Comparison of ENCODE assay signal across 16 mouse cellular contexts in the genomic region with DNA sequence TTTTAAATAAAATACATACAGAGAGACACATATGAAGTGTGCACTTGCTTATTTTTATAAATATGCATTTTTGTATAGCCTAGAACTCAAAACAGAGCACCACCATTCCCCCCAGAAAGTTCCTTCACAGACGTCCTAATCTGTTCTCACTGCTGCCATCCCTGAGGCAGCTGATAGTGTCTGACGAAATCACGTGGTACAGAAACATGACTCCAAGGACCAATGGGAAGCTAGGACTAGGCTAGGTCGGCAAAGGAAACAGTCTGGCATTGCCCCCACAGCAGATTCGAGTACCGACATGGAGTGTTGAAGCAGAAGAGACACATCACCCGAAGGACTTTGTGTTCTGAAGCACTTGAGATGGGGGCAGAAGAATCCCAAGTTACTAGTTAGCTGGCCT. TPM values are rescaled to one million over a fixed set of nuclear protein-coding genes. Genes with fewer than 3 reads are reported as not detected.
DNase-seq lines count a peak whose midpoint lies in the region; ATAC-seq and TF ChIP-seq lines count a peak whose summit lies in the region.
"Had no signal": no experiment of that assay in that cellular context is flagged by ENCODE, and none has a peak within 500 bp of the region (broad histone marks: within the 10 kb centered on the region; RNA-seq: fewer than 3 reads in every experiment).

No protein-coding gene starts in this region.

- no peak for TF ChIP-seq RAD21 in MEL (IDR thresholded peaks at IDR 0.05; ENCODE audit: low read depth, low read length)

- peak; percentile 3 for DNase-seq in lung, embryonic 14.5 days
- no peak for DNase-seq in lung, postnatal 36 days
- peak; percentile 25 for DNase-seq in MEL (ENCODE audit: low read depth, low spot score)
- no peak for DNase-seq in liver, embryonic 11.5 days (ENCODE audit: low spot score)
- no peak for DNase-seq in right cerebral cortex, postnatal 4 days
- DNase-seq: B cell, adult 2 months; gastrocnemius, postnatal 10 days; heart, postnatal 36 days; kidney, adult 9 months; left cerebral cortex, postnatal 4 days; lung, adult 2 months; thymus, postnatal 25 days had no signal

- no peak for ATAC-seq in lung, embryonic 14.5 days (ENCODE audit: insufficient read depth)
- ATAC-seq in liver, embryonic 11.5 days (replicated peaks; ENCODE audit: low FRiP score): peak; percentile 76
- ATAC-seq in midbrain, embryonic 16.5 days: no peak
- ATAC-seq: hindbrain, postnatal 0 days had no signal

- TF ChIP-seq EP300 in MEL (IDR thresholded peaks at IDR 0.05; ENCODE audit: low read depth in 1 of 2, low read length in 2 of 2): no peak

- TF ChIP-seq CTCF in lung, embryonic 14.5 days (IDR thresholded peaks at IDR 0.05; ENCODE audit: low read depth): no peak
- no peak for TF ChIP-seq CTCF in MEL (IDR thresholded peaks at IDR 0.05 in 2 of 3, conservative IDR thresholded peaks at IDR 0.05 in 1 of 3; ENCODE audit: control insufficient read depth in 1 of 3, insufficient read depth in 1 of 3, low read depth in 2 of 3, low read length in 3 of 3, poor library complexity in 1 of 3, severe bottlenecking in 1 of 3)

- no peak overlapping the region for H3K4me2 ChIP-seq in lung, embryonic 14.5 days
- no peak overlapping the region for H3K4me2 ChIP-seq in liver, embryonic 11.5 days
- no peak overlapping the region for H3K4me2 ChIP-seq in myocyte (ENCODE audit: low read depth)
- no peak overlapping the region for H3K4me2 ChIP-seq in midbrain, embryonic 16.5 days (ENCODE audit: low read length)
- H3K4me2 ChIP-seq: heart, embryonic 12.5 days had no signal

- no peak overlapping the region for H3ac ChIP-seq in myocyte (ENCODE audit: control insufficient read depth, insufficient read length)

- H3K9ac ChIP-seq in lung, embryonic 14.5 days: no peak overlapping the region
- H3K9ac ChIP-seq in MEL (ENCODE audit: control insufficient read depth, low read depth, low read length, poor library complexity, severe bottlenecking): no peak overlapping the region
- H3K9ac ChIP-seq in liver, embryonic 11.5 days (ENCODE audit: low read depth, low read length): no peak overlapping the region
- H3K9ac ChIP-seq in midbrain, embryonic 16.5 days (ENCODE audit: low read depth, low read length): no peak overlapping the region
- H3K9ac ChIP-seq: heart, embryonic 12.5 days had no signal

- H3K79me2 ChIP-seq in MEL (ENCODE audit: control insufficient read depth, insufficient read depth, low read length, poor library complexity) (no peaks in the 10 kb centered on the region), myocyte (ENCODE audit: control insufficient read depth, insufficient read depth) (no peaks in the 10 kb centered on the region)

- no peaks in the 10 kb centered on the region for H3K27me3 ChIP-seq in lung, embryonic 14.5 days (ENCODE audit: insufficient read depth, low read length)
- no peaks in the 10 kb centered on the region for H3K27me3 ChIP-seq in MEL (ENCODE audit: control insufficient read depth in 1 of 2, insufficient read depth in 2 of 2, low read length in 2 of 2)
- no peaks in the 10 kb centered on the region for H3K27me3 ChIP-seq in liver, embryonic 11.5 days (replicated peaks; ENCODE audit: control insufficient read depth, insufficient read depth, low read length)
- H3K27me3 ChIP-seq in myocyte (ENCODE audit: control insufficient read depth, insufficient read depth, insufficient read length): no peaks in the 10 kb centered on the region
- H3K27me3 ChIP-seq in midbrain, embryonic 16.5 days (ENCODE audit: control insufficient read depth, insufficient read depth, low read depth, low read length): no peaks in the 10 kb centered on the region
- H3K27me3 ChIP-seq: heart, embryonic 12.5 days had no signal

- no peak overlapping the region for H3K4me3 ChIP-seq in lung, embryonic 14.5 days (ENCODE audit: low read depth, low read length)
- H3K4me3 ChIP-seq in MEL (ENCODE audit: control insufficient read depth in 1 of 2, insufficient read depth in 1 of 2, low read depth in 2 of 2, low read length in 2 of 2) (peak overlapping the region in 1 of 2 experiments; percentile 31; a peak in 1 of 4 replicates), myocyte (no peak overlapping the region)
- H3K4me3 ChIP-seq in liver, embryonic 11.5 days (ENCODE audit: low read depth, low read length): no peak overlapping the region
- H3K4me3 ChIP-seq in midbrain, embryonic 16.5 days (ENCODE audit: low read depth, low read length): no peak overlapping the region
- H3K4me3 ChIP-seq: heart, embryonic 12.5 days had no signal

- H3K27ac ChIP-seq in lung, embryonic 14.5 days (ENCODE audit: low read depth): no peak overlapping the region
- H3K27ac ChIP-seq in MEL (ENCODE audit: control insufficient read depth, low read depth, low read length): no peak overlapping the region
- H3K27ac ChIP-seq in liver, embryonic 11.5 days (ENCODE audit: low read depth, low read length): no peak overlapping the region
- no peak overlapping the region for H3K27ac ChIP-seq in midbrain, embryonic 16.5 days (ENCODE audit: low read length)
- H3K27ac ChIP-seq: hindbrain, postnatal 0 days had no signal

- no peaks in the 10 kb centered on the region for H3K9me3 ChIP-seq in lung, embryonic 14.5 days (ENCODE audit: low read depth, low read length)
- no peaks in the 10 kb centered on the region for H3K9me3 ChIP-seq in MEL (replicated peaks; ENCODE audit: insufficient read depth, low read length)
- no peaks in the 10 kb centered on the region for H3K9me3 ChIP-seq in liver, embryonic 11.5 days (ENCODE audit: control insufficient read depth, low read length)
- H3K9me3 ChIP-seq in midbrain, embryonic 16.5 days (replicated peaks; ENCODE audit: control insufficient read depth, low read length, poor library complexity, severe bottlenecking): no peaks in the 10 kb centered on the region
- H3K9me3 ChIP-seq: heart, embryonic 12.5 days had no signal

- H3K36me3 ChIP-seq in lung, embryonic 14.5 days (ENCODE audit: insufficient read depth): no peaks in the 10 kb centered on the region
- H3K36me3 ChIP-seq in MEL (ENCODE audit: control insufficient read depth in 1 of 2, insufficient read depth in 2 of 2, low read length in 2 of 2): peaks cover 0 to 7% of the 10 kb centered on the region in 2 experiments; a peak in 2 of 4 replicates
- no peaks in the 10 kb centered on the region for H3K36me3 ChIP-seq in liver, embryonic 11.5 days (ENCODE audit: control insufficient read depth, insufficient read depth, low read length)
- no peaks in the 10 kb centered on the region for H3K36me3 ChIP-seq in myocyte (ENCODE audit: control insufficient read depth, insufficient read depth)
- H3K36me3 ChIP-seq in midbrain, embryonic 16.5 days (ENCODE audit: control insufficient read depth, insufficient read depth, low read length): peaks cover 11% of the 10 kb centered on the region
- H3K36me3 ChIP-seq: heart, embryonic 12.5 days had no signal

- 37% methylated on average over 7 of the region's 7 CpGs for WGBS in lung, embryonic 14.5 days
- 43% methylated on average over 7 of the region's 7 CpGs for WGBS in liver, embryonic 11.5 days
- WGBS in midbrain, embryonic 16.5 days: 52% methylated on average over 7 of the region's 7 CpGs

- no peaks in the 10 kb centered on the region for H3K4me1 ChIP-seq in lung, embryonic 14.5 days (ENCODE audit: insufficient read depth)
- H3K4me1 ChIP-seq in MEL (ENCODE audit: control insufficient read depth in 1 of 2, insufficient read depth in 2 of 2, low read length in 2 of 2): peaks cover 0 to 4% of the 10 kb centered on the region in 2 experiments; a peak in 3 of 4 replicates
- peaks cover 9% of the 10 kb centered on the region; the same call in 1 of the 2 replicates for H3K4me1 ChIP-seq in liver, embryonic 11.5 days (replicated peaks; ENCODE audit: control insufficient read depth, insufficient read depth, low read length)
- no peaks in the 10 kb centered on the region for H3K4me1 ChIP-seq in midbrain, embryonic 16.5 days (ENCODE audit: control insufficient read depth, insufficient read depth, low read length)
- H3K4me1 ChIP-seq: heart, embryonic 12.5 days had no signal

- TF ChIP-seq POLR2A in MEL (IDR thresholded peaks at IDR 0.05; ENCODE audit: control insufficient read depth in 1 of 2, insufficient read depth in 1 of 2, low read depth in 1 of 2, low read length in 2 of 2, poor library complexity in 1 of 2): no peak
- no peak for TF ChIP-seq POLR2A in myocyte (IDR thresholded peaks at IDR 0.05; ENCODE audit: insufficient read length, low read depth)

TF ChIP-seq in MEL, 35 proteins besides CTCF, POLR2A, EP300 and RAD21 (continues in another document):
- peak in 1 of 2 experiments; percentile 48; a peak in 1 of 4 replicates for TF ChIP-seq USF2 (IDR thresholded peaks at IDR 0.05; ENCODE audit: borderline replicate concordance in 1 of 2, insufficient read depth in 1 of 2, low read depth in 1 of 2, low read length in 2 of 2)
- TF ChIP-seq MAX (IDR thresholded peaks at IDR 0.05; ENCODE audit: low read length): no peak
- TF ChIP-seq MEF2A (IDR thresholded peaks at IDR 0.05; ENCODE audit: extremely low read depth, insufficient replicate concordance, low read depth, low read length, poor library complexity, severe bottlenecking): no peak

TF ChIP-seq in myocyte, 11 proteins besides CTCF, POLR2A, EP300 and RAD21 (continues in another document):
- TF ChIP-seq REST (IDR thresholded peaks at IDR 0.05; ENCODE audit: insufficient read depth, insufficient read length): no peak
- no peak for TF ChIP-seq CEBPB (IDR thresholded peaks at IDR 0.05; ENCODE audit: insufficient read depth, poor library complexity, severe bottlenecking)
- no peak for TF ChIP-seq MAX (IDR thresholded peaks at IDR 0.05; ENCODE audit: low read depth)
- no peak for TF ChIP-seq TCF3 (IDR thresholded peaks at IDR 0.05; ENCODE audit: insufficient read length, low read depth)
- no peak for TF ChIP-seq MYOG (IDR thresholded peaks at IDR 0.05; ENCODE audit: control insufficient read depth in 1 of 3, insufficient read depth in 1 of 3, insufficient read length in 2 of 3, low read depth in 2 of 3)

RNA-seq across cellular contexts. Expression of a gene that starts 33.7 kb away (rescaled TPM):
- 43.9 and 49.0 TPM in 2 replicates for polyA plus RNA-seq in lung, embryonic 14.5 days (2014; fragmentation: Nextera tagmentation; extraction: Ambion mirVana)
- total RNA-seq in MEL (2012; rRNA removed): 7.0 and 7.3 TPM in 2 replicates
- polyA plus RNA-seq in MEL (2012; ENCODE audit: insufficient read depth in 1 of 2, insufficient read length in 2 of 2, low read depth in 1 of 2, low replicate concordance in 2 of 2, missing spikeins in 1 of 2) (1 to 10 TPM in 1 of 2 experiments, not detected in 1; 8.5 TPM), myocyte (2012; fragmentation: generic; extraction: Trizol) (6.1 TPM)
- polyA plus RNA-seq in liver, embryonic 11.5 days (2014; fragmentation: Nextera tagmentation; extraction: Ambion mirVana): 21.5 and 26.8 TPM in 2 replicates
- 24.1 and 26.2 TPM in 2 replicates for polyA plus RNA-seq in midbrain, embryonic 16.5 days (2015; fragmentation: Nextera tagmentation; extraction: Ambion mirVana)

RNA-seq across cellular contexts. Expression of a gene that starts 34.3 kb away (rescaled TPM):
- 3.2 and 3.6 TPM in 2 replicates for polyA plus RNA-seq in lung, embryonic 14.5 days (2014; fragmentation: Nextera tagmentation; extraction: Ambion mirVana)
- total RNA-seq in MEL (2012; rRNA removed): 0.36 and 0.50 TPM in 2 replicates
- polyA plus RNA-seq in MEL (2012; ENCODE audit: insufficient read depth in 1 of 2, insufficient read length in 2 of 2, low read depth in 1 of 2, low replicate concordance in 2 of 2, missing spikeins in 1 of 2) (1 to 10 TPM in 1 of 2 experiments, not detected in 1; 1.0 TPM), myocyte (2012; fragmentation: generic; extraction: Trizol) (0.36 TPM)
- 1.0 and 1.5 TPM in 2 replicates for polyA plus RNA-seq in liver, embryonic 11.5 days (2014; fragmentation: Nextera tagmentation; extraction: Ambion mirVana)
- 171 and 177 TPM in 2 replicates for polyA plus RNA-seq in midbrain, embryonic 16.5 days (2015; fragmentation: Nextera tagmentation; extraction: Ambion mirVana)

Comparison
In these comparisons a context has a peak if more than half of its experiments do, and no peak if none do; other contexts are left out.
1. DNase-seq: peak in lung, embryonic 14.5 days (single experiment) and MEL (single experiment); none in lung, postnatal 36 days (single experiment), liver, embryonic 11.5 days (single experiment) and right cerebral cortex, postnatal 4 days (single experiment).
2. RNA of a gene that starts 34.3 kb away (polyA plus RNA-seq): 171 to 177 TPM in midbrain, embryonic 16.5 days; 3.2 to 3.6 TPM in lung, embryonic 14.5 days, 1.0 to 1.5 TPM in liver, embryonic 11.5 days, 1.0 TPM in MEL and 0.36 TPM in myocyte (single experiment); every median in the first group is over 10 times any median in the second.